Mouse (Mus musculus) cerebellum, postnatal 36 days (tissue): ENCODE measurements around the gene Sh3gl1.
"Not testable (repeated sequence)": the region's sequence is repeated elsewhere in the genome, so short reads cannot be mapped to it uniquely, and the experiment has no call there.

Experiments
- DNase-seq, 2 experiments: peaks; one replicate each; pipeline ENCODE4 v3.0.0; 2021 to 2022; ENCODE audit warnings: mixed read lengths in 2 of 2

Sh3gl1 gene

GRCm38 (mm10) chr17:56036176-56036900, at the start of gene Sh3gl1:
TSS of gene Sh3gl1 (minus strand) at chr17:56036635.
- peak; percentile 99 for DNase-seq

- DNase-seq = no peak
Observed at GRCm38 (mm10) chr17:56080781-56081585, 44.5 kb upstream of the Sh3gl1 start.

- peak in 1 of 2 experiments; percentile 22 for DNase-seq
Observed at GRCm38 (mm10) chr17:56079921-56080320, 43.5 kb upstream of the Sh3gl1 start.

GRCm38 (mm10) chr17:56078880-56079795, 42.7 kb upstream of the Sh3gl1 start, which contains the start of gene Hdgfl2:
TSS of gene Hdgfl2 (plus strand) at chr17:56079634.
- DNase-seq = peak; percentile 99

- DNase-seq = peak; percentile 21 to 25
Observed at GRCm38 (mm10) chr17:56078361-56078760, 41.9 kb upstream of the Sh3gl1 start.

GRCm38 (mm10) chr17:56077523-56077922, 41.1 kb upstream of the Sh3gl1 start:
- DNase-seq = no peak

- DNase-seq = peak; percentile 97 to 99
Observed at GRCm38 (mm10) chr17:56074827-56075208, 38.4 kb upstream of the Sh3gl1 start, which contains the start of gene Ubxn6. TSS of gene Ubxn6 (minus strand) at chr17:56075028.

GRCm38 (mm10) chr17:56074097-56074826, 37.8 kb upstream of the Sh3gl1 start:
- DNase-seq = peak in 1 of 2 experiments; percentile 71

GRCm38 (mm10) chr17:56072243-56072642, 35.8 kb upstream of the Sh3gl1 start:
- no peak for DNase-seq

GRCm38 (mm10) chr17:56071126-56071525, 34.7 kb upstream of the Sh3gl1 start:
- no peak for DNase-seq

GRCm38 (mm10) chr17:56069066-56069465, 32.6 kb upstream of the Sh3gl1 start:
- DNase-seq = no peak

- DNase-seq = no peak
Observed at GRCm38 (mm10) chr17:56066451-56066850, 30.0 kb upstream of the Sh3gl1 start.

- DNase-seq = not testable (repeated sequence)
Observed at GRCm38 (mm10) chr17:56065715-56066114, 29.3 kb upstream of the Sh3gl1 start.

GRCm38 (mm10) chr17:56062081-56062480, 25.6 kb upstream of the Sh3gl1 start:
- no peak for DNase-seq

GRCm38 (mm10) chr17:56057381-56058120, 21.1 kb upstream of the Sh3gl1 start:
- peak; percentile 60 to 62 for DNase-seq

- DNase-seq = no peak
Observed at GRCm38 (mm10) chr17:56055945-56056678, 19.7 kb upstream of the Sh3gl1 start.

- no peak for DNase-seq
Observed at GRCm38 (mm10) chr17:56054938-56055337, 18.5 kb upstream of the Sh3gl1 start.

GRCm38 (mm10) chr17:56051369-56051768, 14.9 kb upstream of the Sh3gl1 start:
- no peak for DNase-seq

GRCm38 (mm10) chr17:56040857-56041163, 4.4 kb upstream of the Sh3gl1 start:
- DNase-seq = no peak

- DNase-seq = peak; percentile 96
Observed at GRCm38 (mm10) chr17:56040030-56040856, 3.8 kb upstream of the Sh3gl1 start, which contains the start of gene Chaf1a. TSS of gene Chaf1a (plus strand) at chr17:56040439.
